Mouse (Mus musculus) testis, adult 2 months (tissue): ENCODE measurements around the gene 2200002D01Rik.
A peak's percentile ranks its signal among the peaks of the same experiment; 100 is the strongest.

Source experiments
- CTCF ChIP-seq: fragments of 200-500 bp; IDR thresholded peaks from 2 replicates; pipeline ENCODE4 v1.5.1; 2012; ENCODE audit warnings: low read depth, mild to moderate bottlenecking, inconsistent platforms, low read length, moderate library complexity; ENCODE audit not compliant: control insufficient read depth, insufficient read depth, insufficient replicate concordance
- POLR2A ChIP-seq: fragments of 200-500 bp; IDR thresholded peaks from 2 replicates; pipeline ENCODE4 v1.6.1; 2012; ENCODE audit warnings: low read depth, mild to moderate bottlenecking, inconsistent platforms, low read length, moderate library complexity; ENCODE audit not compliant: control insufficient read depth

DNA sequence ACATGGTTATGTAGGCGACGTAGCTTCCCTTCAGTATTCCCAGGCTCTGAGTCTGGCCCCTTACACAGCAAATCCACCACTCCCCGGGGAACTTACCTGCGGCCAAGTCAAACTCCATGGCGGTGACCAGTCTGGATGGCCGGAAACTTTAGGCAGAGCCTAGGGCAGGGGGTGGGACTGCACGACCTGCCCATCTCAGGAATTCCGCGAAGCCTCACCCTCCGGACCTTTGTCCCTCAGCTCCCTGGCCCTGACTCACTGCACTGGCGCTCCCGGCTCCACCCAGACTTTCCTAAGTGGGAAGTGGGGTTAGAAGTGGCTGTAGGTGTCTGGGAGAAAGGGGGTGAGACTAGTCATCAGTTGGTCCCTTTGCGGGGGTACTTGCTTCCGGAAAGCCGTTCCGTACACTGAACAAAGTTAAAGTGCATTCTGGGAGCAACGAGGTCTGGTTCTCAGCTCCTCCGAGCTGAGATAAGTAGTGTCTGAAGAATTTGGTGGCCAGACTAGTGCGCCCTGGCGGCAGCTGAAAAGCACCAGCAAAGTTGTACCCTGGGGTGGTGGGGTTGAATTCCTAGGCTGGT, at the start of gene 2200002D01Rik:
- TF ChIP-seq CTCF (no peak), POLR2A (0 out of 2 replicates have a peak, but pooled peaks have one; percentile 9)
